Mouse (Mus musculus): ENCODE results near the gene Ly6g6d. TPM values are rescaled to one million over a fixed set of nuclear protein-coding genes. Genes with fewer than 3 reads are reported as not detected.

Gene Ly6g6d
- total and polyA plus RNA-seq, 2 experiments = 0.67 TPM; not detected in 1

- no peak overlapping the region for H3K4me3 ChIP-seq (ENCODE audit: insufficient read depth, low read depth, low read length)
- DNase-seq (ENCODE audit: extremely low read depth, low read depth, low spot score) = no peak
- H3K27me3 ChIP-seq (ENCODE audit: control insufficient read depth, insufficient read depth, low read length) = no peaks in the 10 kb centered on the region
- H3K4me1 ChIP-seq (ENCODE audit: control insufficient read depth, insufficient read depth, low read length) = peaks cover 7% of the 10 kb centered on the region; the same call in 1 of the 2 replicates
- TF ChIP-seq POLR2A (IDR thresholded peaks at IDR 0.05; ENCODE audit: extremely low read depth, insufficient read depth, low read length) = no peak
- TF ChIP-seq CTCF (IDR thresholded peaks at IDR 0.05; ENCODE audit: low read depth, low read length) = no peak
- H3K9ac ChIP-seq (ENCODE audit: low read depth, low read length) = no peak overlapping the region
- WGBS = 86% methylated on average over 8 of the region's 8 CpGs
- peaks cover 9% of the 10 kb centered on the region for H3K36me3 ChIP-seq (ENCODE audit: control insufficient read depth, insufficient read depth, low read length)
- H3K27ac ChIP-seq (replicated peaks; ENCODE audit: insufficient read depth, low read depth, low read length) = no peak overlapping the region
- H3K79me2 ChIP-seq (ENCODE audit: control insufficient read depth, insufficient read depth, low read length) = no peaks in the 10 kb centered on the region
Measured at GRCm38 (mm10) chr17:35102299-35102698, 24.4 kb upstream of the Ly6g6d start.

- 86% methylated on average over 11 of the region's 11 CpGs for WGBS
- Histone ChIP-seq H3K4me1 (ENCODE audit: control insufficient read depth, insufficient read depth, low read length) (peaks cover 7% of the 10 kb centered on the region; the same call in 1 of the 2 replicates), H3K36me3 (ENCODE audit: control insufficient read depth, insufficient read depth, low read length) (peaks cover 9% of the 10 kb centered on the region)
Measured at GRCm38 (mm10) chr17:35101161-35101560, 23.3 kb upstream of the Ly6g6d start.

GRCm38 (mm10) chr17:35100196-35100765 lies 22.4 kb upstream of the Ly6g6d start:
- 83% methylated on average over 10 of the region's 10 CpGs for WGBS
- TF ChIP-seq CTCF (IDR thresholded peaks at IDR 0.05; ENCODE audit: low read depth, low read length) = no peak
- TF ChIP-seq POLR2A (IDR thresholded peaks at IDR 0.05; ENCODE audit: extremely low read depth, insufficient read depth, low read length) = no peak

More at GRCm38 (mm10) chr17:35101161-35101560, 23.3 kb upstream of the Ly6g6d start:
- Histone ChIP-seq H3K27ac (replicated peaks; ENCODE audit: insufficient read depth, low read depth, low read length) (no peak overlapping the region), H3K4me3 (ENCODE audit: insufficient read depth, low read depth, low read length) (no peak overlapping the region), H3K9ac (ENCODE audit: low read depth, low read length) (no peak overlapping the region), H3K27me3 (ENCODE audit: control insufficient read depth, insufficient read depth, low read length) (no peaks in the 10 kb centered on the region), H3K79me2 (ENCODE audit: control insufficient read depth, insufficient read depth, low read length) (no peaks in the 10 kb centered on the region)
- TF ChIP-seq CTCF (IDR thresholded peaks at IDR 0.05; ENCODE audit: low read depth, low read length) = no peak
- no peak for TF ChIP-seq POLR2A (IDR thresholded peaks at IDR 0.05; ENCODE audit: extremely low read depth, insufficient read depth, low read length)
- DNase-seq (ENCODE audit: extremely low read depth, low read depth, low spot score) = no peak

GRCm38 (mm10) chr17:35097164-35097655 lies 19.3 kb upstream of the Ly6g6d start:
- no peaks in the 10 kb centered on the region for H3K4me1 ChIP-seq (ENCODE audit: control insufficient read depth, insufficient read depth, low read length)
- no peak overlapping the region for H3K9ac ChIP-seq (ENCODE audit: low read depth, low read length)
- H3K27ac ChIP-seq (replicated peaks; ENCODE audit: insufficient read depth, low read depth, low read length) = no peak overlapping the region
- H3K36me3 ChIP-seq (ENCODE audit: control insufficient read depth, insufficient read depth, low read length) = peaks cover 5% of the 10 kb centered on the region
- WGBS = 94% methylated on average over 12 of the region's 12 CpGs
- no peak overlapping the region for H3K4me3 ChIP-seq (ENCODE audit: insufficient read depth, low read depth, low read length)
- TF ChIP-seq POLR2A (IDR thresholded peaks at IDR 0.05; ENCODE audit: extremely low read depth, insufficient read depth, low read length) = no peak
- no peak for TF ChIP-seq CTCF (IDR thresholded peaks at IDR 0.05; ENCODE audit: low read depth, low read length)
- no peaks in the 10 kb centered on the region for H3K79me2 ChIP-seq (ENCODE audit: control insufficient read depth, insufficient read depth, low read length)
- DNase-seq (ENCODE audit: extremely low read depth, low read depth, low spot score) = no peak
- no peaks in the 10 kb centered on the region for H3K27me3 ChIP-seq (ENCODE audit: control insufficient read depth, insufficient read depth, low read length)

More at GRCm38 (mm10) chr17:35100196-35100765, 22.4 kb upstream of the Ly6g6d start:
- peaks cover 7% of the 10 kb centered on the region; the same call in 1 of the 2 replicates for H3K4me1 ChIP-seq (ENCODE audit: control insufficient read depth, insufficient read depth, low read length)
- H3K27ac ChIP-seq (replicated peaks; ENCODE audit: insufficient read depth, low read depth, low read length) = no peak overlapping the region
- H3K79me2 ChIP-seq (ENCODE audit: control insufficient read depth, insufficient read depth, low read length) = no peaks in the 10 kb centered on the region
- no peak for DNase-seq (ENCODE audit: extremely low read depth, low read depth, low spot score)
- no peaks in the 10 kb centered on the region for H3K27me3 ChIP-seq (ENCODE audit: control insufficient read depth, insufficient read depth, low read length)
- H3K36me3 ChIP-seq (ENCODE audit: control insufficient read depth, insufficient read depth, low read length) = peaks cover 9% of the 10 kb centered on the region
- H3K9ac ChIP-seq (ENCODE audit: low read depth, low read length) = no peak overlapping the region
- H3K4me3 ChIP-seq (ENCODE audit: insufficient read depth, low read depth, low read length) = no peak overlapping the region

GRCm38 (mm10) chr17:35096597-35096996 lies 18.7 kb upstream of the Ly6g6d start:
- peaks cover 6% of the 10 kb centered on the region for H3K36me3 ChIP-seq (ENCODE audit: control insufficient read depth, insufficient read depth, low read length)
- TF ChIP-seq POLR2A (IDR thresholded peaks at IDR 0.05; ENCODE audit: extremely low read depth, insufficient read depth, low read length) (no peak), CTCF (IDR thresholded peaks at IDR 0.05; ENCODE audit: low read depth, low read length) (no peak)

More at GRCm38 (mm10) chr17:35096597-35096996, 18.7 kb upstream of the Ly6g6d start:
- 96% methylated on average over 12 of the region's 12 CpGs for WGBS
- no peak for DNase-seq (ENCODE audit: extremely low read depth, low read depth, low spot score)
- Histone ChIP-seq H3K4me3 (ENCODE audit: insufficient read depth, low read depth, low read length) (no peak overlapping the region), H3K79me2 (ENCODE audit: control insufficient read depth, insufficient read depth, low read length) (peaks cover 4% of the 10 kb centered on the region; the same call in 1 of the 2 replicates), H3K4me1 (ENCODE audit: control insufficient read depth, insufficient read depth, low read length) (no peaks in the 10 kb centered on the region), H3K9ac (ENCODE audit: low read depth, low read length) (no peak overlapping the region), H3K27me3 (ENCODE audit: control insufficient read depth, insufficient read depth, low read length) (no peaks in the 10 kb centered on the region), H3K27ac (replicated peaks; ENCODE audit: insufficient read depth, low read depth, low read length) (no peak overlapping the region)
